Mouse (Mus musculus): ENCODE measurements around the gene Zfp39.

- TF ChIP-seq POLR2A (IDR thresholded peaks at IDR 0.05; ENCODE audit: borderline replicate concordance, insufficient read depth, low read length) = no peak
- no peak for TF ChIP-seq CTCF (IDR thresholded peaks at IDR 0.05; ENCODE audit: borderline replicate concordance, insufficient read depth, low read depth, low read length)
Observed at GRCm38 (mm10) chr11:58860744-58861143, 43.3 kb downstream of the Zfp39 start.
